Mouse (Mus musculus) MEL (cell line): ENCODE results near the gene Ube2m.

ENCODE experiments used
- BHLHE40 ChIP-seq: IDR thresholded peaks from 2 replicates; pipeline ENCODE4 v1.6.1; 2012; ENCODE audit warnings: low read depth, mild to moderate bottlenecking, inconsistent platforms, low read length, improper control_type of control experiment, borderline replicate concordance
- CTCF ChIP-seq, 3 experiments: IDR thresholded peaks in 2 of 3; conservative IDR thresholded peaks in 1 of 3; 2 replicates each; pipeline ENCODE4 v1.5.1; 2011 to 2012; ENCODE audit warnings: low read length in 3 of 3, low read depth in 2 of 3, mild to moderate bottlenecking in 2 of 3, improper control_type of control experiment in 1 of 3, inconsistent platforms in 1 of 3, mixed read lengths in 1 of 3, moderate library complexity in 1 of 3; ENCODE audit not compliant: control insufficient read depth in 1 of 3, insufficient read depth in 1 of 3, poor library complexity in 1 of 3, severe bottlenecking in 1 of 3
- HCFC1 ChIP-seq: IDR thresholded peaks from 2 replicates; pipeline ENCODE4 v1.6.1; 2012; ENCODE audit warnings: low read depth, mild to moderate bottlenecking, inconsistent platforms, low read length, improper control_type of control experiment, moderate library complexity
- KAT2A ChIP-seq: conservative IDR thresholded peaks from 2 replicates; pipeline ENCODE4 v1.6.1; 2012; ENCODE audit warnings: low read depth, low read length, improper control_type of control experiment, inconsistent platforms
- MAX ChIP-seq: IDR thresholded peaks from 2 replicates; pipeline ENCODE4 v1.6.1; 2011; ENCODE audit warnings: low read length, improper control_type of control experiment
- NELFE ChIP-seq: IDR thresholded peaks from 2 replicates; pipeline ENCODE4 v1.6.1; 2011; ENCODE audit warnings: low read depth, low read length, improper control_type of control experiment
- POLR2A ChIP-seq, 2 experiments: IDR thresholded peaks; 2 replicates each; pipeline ENCODE4 v1.6.1; 2011 to 2012; ENCODE audit warnings: low read length in 2 of 2, mild to moderate bottlenecking in 2 of 2, control low read depth in 1 of 2, improper control_type of control experiment in 1 of 2, low read depth in 1 of 2, moderate library complexity in 1 of 2; ENCODE audit not compliant: control insufficient read depth in 1 of 2, insufficient read depth in 1 of 2, poor library complexity in 1 of 2
- POLR2AphosphoS2 ChIP-seq: IDR thresholded peaks from 2 replicates; pipeline ENCODE4 v1.6.1; 2011; ENCODE audit warnings: low read length, improper control_type of control experiment
- ZMIZ1 ChIP-seq: IDR thresholded peaks from 2 replicates; pipeline ENCODE4 v1.6.1; 2012; ENCODE audit warnings: low read depth, mild to moderate bottlenecking, inconsistent platforms, low read length, improper control_type of control experiment, moderate library complexity

- no peak for TF ChIP-seq POLR2A (IDR thresholded peaks at IDR 0.05; ENCODE audit: control insufficient read depth in 1 of 2, insufficient read depth in 1 of 2, low read depth in 1 of 2, low read length in 2 of 2, poor library complexity in 1 of 2)
- 0 out of 2 replicates have a peak, but pooled peaks have one; percentile 16 for TF ChIP-seq POLR2AphosphoS2
- no peak for TF ChIP-seq KAT2A
- peak; percentile 39 to 54 (median 50) for TF ChIP-seq CTCF (IDR thresholded peaks at IDR 0.05 in 2 of 3, conservative IDR thresholded peaks at IDR 0.05 in 1 of 3; ENCODE audit: control insufficient read depth in 1 of 3, insufficient read depth in 1 of 3, low read depth in 2 of 3, low read length in 3 of 3, poor library complexity in 1 of 3, severe bottlenecking in 1 of 3)
- TF ChIP-seq ZMIZ1, result 0 out of 2 replicates have a peak, but pooled peaks have one; percentile 13
- no peak for TF ChIP-seq NELFE
- TF ChIP-seq HCFC1, result no peak
- TF ChIP-seq BHLHE40, result no peak
- TF ChIP-seq MAX, result no peak
Measured at GRCm38 (mm10) chr7:13031069-13031468, 7.0 kb downstream of the Ube2m start.
